Mouse (Mus musculus) left cerebral cortex, adult 9 months (tissue): ENCODE results near the gene Taar7f.
"Not testable (repeated sequence)": the region's sequence is repeated elsewhere in the genome, so short reads cannot be mapped to it uniquely, and the experiment has no call there.

Source experiments
- DNase-seq, 2 experiments: peaks; one replicate each; pipeline ENCODE4 v3.0.0; 2022; ENCODE audit warnings: low spot score in 2 of 2

The Taar7f gene

DNA sequence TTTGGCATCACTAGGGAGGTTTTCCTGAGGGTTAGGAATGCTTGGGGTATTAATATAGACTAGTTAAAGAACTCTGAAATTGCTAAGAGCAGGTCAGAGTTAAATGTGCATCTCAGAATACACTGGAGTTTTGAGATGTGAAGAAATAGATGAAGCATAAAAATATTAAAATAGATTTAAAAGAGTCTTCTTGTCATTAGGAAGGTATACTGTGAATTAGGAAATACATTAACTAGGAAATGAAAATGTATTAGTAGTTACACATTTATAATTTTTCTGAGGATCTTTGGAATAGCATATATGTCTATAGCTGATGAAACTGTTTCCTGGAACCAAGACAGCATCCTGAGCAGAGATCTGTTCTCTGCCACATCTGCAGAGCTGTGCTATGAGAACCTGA lies at the start of gene Taar7f:
Gene Taar7f, plus strand, starts transcription at position 301 of the 400 bp plus-strand sequence.
- DNase-seq: no peak

DNA sequence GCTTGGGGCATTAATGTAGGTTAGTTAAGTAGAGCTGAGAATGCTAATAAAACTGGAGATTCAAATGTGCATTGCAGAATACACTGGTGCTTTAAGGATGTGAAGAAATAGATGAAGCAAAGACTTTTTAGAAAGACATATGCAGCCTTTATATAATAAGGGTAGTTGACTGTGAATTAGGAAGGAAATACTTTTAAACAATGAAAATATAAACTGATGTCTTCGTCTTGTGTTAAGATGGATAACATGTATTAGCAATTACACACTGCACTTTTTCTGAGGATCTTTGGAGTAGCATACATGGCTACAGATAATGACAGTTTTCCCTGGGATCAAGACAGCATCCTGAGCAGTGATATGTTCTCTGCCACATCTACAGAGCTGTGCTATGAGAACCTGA lies 49.7 kb upstream of the Taar7f start, which contains the start of gene Taar7b:
Gene Taar7b, plus strand, starts transcription at position 301 of the 400 bp plus-strand sequence.
- no peak for DNase-seq

DNA sequence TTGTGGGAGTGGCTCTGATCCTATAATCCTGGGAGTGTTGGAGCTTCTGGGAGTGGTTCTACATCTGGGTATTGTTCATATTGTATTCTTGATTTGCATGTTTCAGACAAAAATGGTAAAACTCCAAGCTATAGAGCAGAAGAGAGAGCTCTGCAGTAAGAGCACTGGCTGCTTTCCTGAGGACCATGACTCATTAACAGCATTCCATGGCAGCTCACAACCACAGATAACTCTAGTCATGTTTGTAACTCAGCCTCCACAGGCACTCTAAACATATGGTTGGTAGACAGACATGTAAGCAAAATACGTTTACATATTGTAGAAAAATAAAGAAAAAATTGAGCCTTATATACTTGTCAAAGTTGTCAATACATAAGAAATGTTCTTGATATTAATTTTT lies 42.9 kb upstream of the Taar7f start:
- DNase-seq: no peak

DNA sequence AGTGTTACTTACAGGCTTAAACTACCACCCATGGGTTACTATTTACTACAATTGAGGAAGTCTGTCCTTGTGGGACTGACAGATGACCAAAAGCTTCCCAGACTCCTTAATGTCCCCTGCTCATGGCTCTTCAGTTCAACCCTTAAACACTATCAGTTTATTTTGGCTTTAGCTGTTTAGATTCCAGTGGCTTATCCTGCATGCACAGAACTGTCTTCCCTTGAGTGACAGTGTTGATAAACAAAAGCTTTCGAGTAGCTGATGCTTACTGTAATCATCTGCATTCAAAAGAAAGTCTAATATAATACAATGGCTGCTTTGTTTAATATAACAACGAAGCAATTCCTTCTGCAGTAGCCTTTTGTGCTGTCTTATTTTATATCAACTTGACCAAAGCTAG lies 42.3 kb upstream of the Taar7f start:
- no peak for DNase-seq

- no peak for DNase-seq
Measured at GRCm38 (mm10) chr10:24008143-24008542, 41.2 kb upstream of the Taar7f start.

DNA sequence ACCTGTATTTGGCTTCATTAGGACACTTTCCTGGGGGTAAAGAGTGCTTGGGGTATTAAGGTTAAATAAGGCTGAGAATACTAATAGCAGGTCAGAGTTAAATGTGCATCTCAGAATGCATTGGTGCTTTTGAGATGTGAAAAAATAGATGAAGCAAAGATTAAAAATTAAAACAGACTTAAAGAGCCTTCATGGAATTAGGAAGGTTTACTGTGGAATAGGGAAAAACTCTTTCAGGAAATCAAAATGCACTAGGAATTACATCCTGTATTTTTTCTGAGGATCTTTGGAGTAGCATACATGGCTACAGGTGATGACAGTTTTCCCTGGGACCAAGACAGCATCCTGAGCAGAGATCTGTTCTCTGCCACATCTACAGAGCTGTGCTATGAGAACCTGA lies 22.4 kb upstream of the Taar7f start, which contains the start of gene Taar7d:
Gene Taar7d, plus strand, starts transcription at position 301 of the 400 bp plus-strand sequence.
- DNase-seq: no peak

DNA sequence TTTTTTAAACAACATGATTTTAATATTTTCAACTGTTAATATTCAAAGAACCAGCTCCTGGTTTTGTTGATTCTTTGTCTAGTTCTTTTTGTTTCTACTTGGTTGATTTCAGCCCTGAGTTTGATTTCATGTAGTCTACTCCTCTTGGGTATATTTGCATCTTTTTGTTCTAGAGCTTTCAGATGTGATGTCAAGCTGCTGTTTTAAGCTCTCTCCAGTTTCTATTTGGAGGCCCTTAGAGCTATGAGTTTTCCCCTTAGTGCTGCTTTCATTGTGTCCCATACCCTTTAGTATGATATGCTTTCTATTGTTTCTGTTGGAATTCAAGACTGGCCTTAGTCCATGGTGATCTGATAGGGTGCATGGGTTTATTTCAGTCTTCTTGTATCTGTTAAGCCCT lies 18.0 kb upstream of the Taar7f start:
- no peak for DNase-seq

GRCm38 (mm10) chr10:24037314-24037713 lies 12.0 kb upstream of the Taar7f start, which contains the start of gene Taar7e:
Taar7e (plus strand) TSS chr10:24037614.
- no peak for DNase-seq

DNA sequence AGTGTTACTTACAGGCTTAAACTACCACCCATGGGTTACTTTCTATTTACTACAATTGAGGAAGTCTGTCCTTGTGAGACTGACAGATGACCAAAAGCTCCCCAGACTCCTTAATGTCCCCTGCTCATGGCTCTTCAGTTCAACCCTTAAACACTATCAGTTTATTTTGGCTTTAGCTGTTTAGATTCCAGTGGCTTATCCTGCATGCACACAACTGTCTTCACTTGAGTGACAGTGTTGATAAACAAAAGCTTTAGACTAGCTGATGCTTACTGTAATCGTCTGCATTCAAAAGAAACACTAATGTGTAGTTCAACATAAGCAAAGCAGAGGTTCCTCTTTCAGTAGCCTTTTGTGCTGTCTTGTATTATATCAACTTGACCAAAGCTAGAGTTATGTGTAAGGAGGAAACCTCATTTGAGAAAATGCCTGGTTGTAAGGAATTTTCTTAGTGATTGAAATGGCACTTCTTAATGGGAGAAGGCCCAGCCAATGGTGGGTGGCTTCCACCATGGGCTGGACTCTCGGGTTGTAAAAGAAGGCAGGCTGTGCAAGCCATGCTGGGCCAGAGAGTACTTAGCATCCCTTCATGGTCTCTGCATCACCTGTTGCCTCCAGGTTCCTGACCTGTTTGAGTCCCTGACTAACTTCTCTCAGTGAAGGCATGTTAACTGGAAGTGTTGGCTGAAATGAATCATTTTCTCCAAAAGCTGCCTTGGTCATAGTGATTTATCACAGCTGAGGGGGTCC lies 9.0 kb upstream of the Taar7f start:
- no peak for DNase-seq

- no peak for DNase-seq
Measured at GRCm38 (mm10) chr10:24052039-24052438, 2.7 kb downstream of the Taar7f start.

GRCm38 (mm10) chr10:24058986-24059385 lies 9.7 kb downstream of the Taar7f start:
- DNase-seq: no peak

DNA sequence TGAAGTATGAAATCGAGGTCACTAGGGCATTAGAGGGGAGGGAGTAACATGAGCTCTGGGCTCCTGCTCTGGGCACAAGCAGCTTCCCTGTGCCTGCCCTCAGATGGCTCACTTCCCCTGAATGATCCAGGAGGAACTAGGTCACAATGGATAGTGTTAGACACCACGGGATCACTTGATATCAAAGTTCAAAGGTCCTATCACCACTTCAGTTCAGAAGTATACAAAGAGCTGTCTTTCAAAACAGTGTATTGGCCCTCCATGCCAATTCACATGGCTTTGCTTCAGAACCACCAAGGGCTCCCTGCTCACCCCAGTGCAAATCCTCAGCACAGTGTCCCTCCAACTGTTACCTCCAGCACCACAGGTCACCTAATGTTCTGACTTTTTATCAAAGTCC lies 25.4 kb downstream of the Taar7f start:
- DNase-seq: not testable (repeated sequence)

DNA sequence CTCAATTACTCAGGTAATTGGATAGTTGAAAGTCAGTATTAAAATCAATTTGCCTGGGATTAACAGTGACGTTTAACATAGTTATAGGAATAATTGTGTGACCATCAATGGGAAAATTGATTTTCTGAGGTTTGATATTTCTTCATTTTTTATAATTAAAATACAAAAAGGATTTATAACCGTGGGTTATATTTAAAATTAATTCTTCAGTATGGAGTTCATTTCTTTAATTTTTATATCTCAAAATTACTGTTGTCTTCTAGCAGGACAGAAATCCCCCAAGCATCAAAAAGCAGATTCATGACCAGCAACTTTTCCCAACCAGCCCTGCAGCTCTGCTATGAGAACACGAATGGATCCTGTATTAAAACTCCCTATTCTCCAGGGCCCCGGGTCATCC lies 26.9 kb downstream of the Taar7f start, which contains the start of gene Taar8a:
Gene Taar8a, plus strand, starts transcription at position 301 of the 400 bp plus-strand sequence.
- not testable (repeated sequence) for DNase-seq

DNA sequence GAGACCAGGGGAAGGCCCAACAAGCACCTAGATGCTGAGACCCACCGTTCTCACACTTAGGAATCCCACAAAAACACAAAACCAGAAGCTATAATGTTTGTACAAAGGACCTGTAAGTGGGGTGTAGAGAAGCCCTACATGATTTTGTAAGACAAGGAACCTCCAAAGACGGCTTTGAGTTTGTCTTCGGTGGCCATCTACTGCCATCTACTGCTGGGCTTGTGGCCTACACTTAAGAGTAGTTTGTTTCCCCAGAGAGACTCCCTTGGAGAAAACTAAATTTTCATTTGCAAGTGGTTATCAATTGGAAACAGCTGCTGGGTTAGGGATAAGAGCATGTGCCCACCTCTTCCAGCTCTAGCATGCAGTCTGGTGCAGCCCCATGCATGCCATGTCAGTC lies 30.9 kb downstream of the Taar7f start:
- peak in 1 of 2 experiments; percentile 45 for DNase-seq

- DNase-seq: no peak
Measured at GRCm38 (mm10) chr10:24085936-24086335, 36.6 kb downstream of the Taar7f start.

DNA sequence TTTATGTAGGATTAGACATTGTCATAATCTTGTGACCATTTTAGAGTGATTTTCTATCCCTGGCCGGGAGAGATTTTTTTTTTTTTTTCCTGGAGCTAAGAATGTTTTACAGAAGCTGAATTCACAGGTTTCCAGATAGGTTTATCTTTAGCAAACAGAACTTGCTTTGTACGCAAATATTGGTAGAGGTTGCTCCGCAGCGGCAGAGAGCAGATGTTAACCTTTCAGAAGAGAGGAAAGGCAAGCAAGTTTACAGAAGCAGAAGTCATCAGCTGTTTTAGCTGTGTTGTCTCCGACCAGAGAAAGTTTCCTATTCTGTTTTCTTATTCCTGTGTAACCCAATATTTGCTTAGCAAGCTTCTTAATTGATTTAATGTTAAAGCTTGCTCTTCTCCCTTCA lies 37.2 kb downstream of the Taar7f start:
- DNase-seq: no peak

GRCm38 (mm10) chr10:24087168-24087567 lies 37.9 kb downstream of the Taar7f start:
- no peak for DNase-seq

DNA sequence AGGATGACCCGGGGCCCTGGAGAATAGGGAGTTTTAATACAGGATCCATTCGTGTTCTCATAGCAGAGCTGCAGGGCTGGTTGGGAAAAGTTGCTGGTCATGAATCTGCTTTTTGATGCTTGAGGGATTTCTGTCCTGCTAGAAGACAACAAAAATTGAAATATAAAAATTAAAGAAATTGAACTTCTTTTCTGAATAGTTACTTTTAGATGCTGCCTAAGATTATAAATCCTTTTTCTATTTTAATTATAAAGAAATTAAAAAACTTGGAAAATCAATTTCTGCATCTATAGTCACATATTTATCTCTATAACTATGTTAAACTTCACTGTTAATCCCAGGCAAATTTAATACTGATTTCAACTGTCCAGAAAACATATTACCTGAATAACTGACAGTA lies 42.9 kb downstream of the Taar7f start, which contains the start of gene Taar8b:
Gene Taar8b, minus strand, starts transcription at position 101 of the 400 bp plus-strand sequence.
- no peak for DNase-seq

GRCm38 (mm10) chr10:24097010-24097409 lies 47.7 kb downstream of the Taar7f start:
- DNase-seq: not testable (repeated sequence)
